ENCODE assay signal across 8 mouse cellular contexts in the genomic region with DNA sequence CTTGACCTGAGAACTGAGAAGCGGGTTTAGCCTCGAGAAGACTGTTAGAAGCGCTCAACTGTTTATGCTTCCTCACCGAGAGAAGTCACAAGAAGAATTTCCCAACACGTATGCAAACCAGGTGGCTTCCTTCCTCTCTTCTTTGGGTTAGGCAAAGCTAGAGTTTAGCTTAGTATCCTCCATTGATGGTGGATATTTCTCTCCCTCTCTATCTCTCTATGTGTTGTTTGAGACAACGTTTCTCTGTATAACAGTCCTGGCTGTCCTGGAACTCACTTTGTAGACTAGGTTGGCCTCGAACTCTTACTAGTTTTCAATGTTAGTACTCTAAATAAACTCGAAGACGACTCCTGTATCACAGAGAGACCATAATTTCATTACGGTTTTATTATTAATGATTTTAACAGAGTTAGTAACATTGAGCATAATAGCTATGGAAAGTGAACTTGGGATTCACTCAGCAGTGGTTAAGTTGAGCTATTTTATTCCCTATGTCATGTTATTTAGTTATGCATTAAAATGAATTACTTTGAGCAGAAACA. TPM values are rescaled to one million over a fixed set of nuclear protein-coding genes. Genes with fewer than 3 reads are reported as not detected.
DNase-seq lines count a peak whose midpoint lies in the region; ATAC-seq lines count a peak whose summit lies in the region.

No protein-coding gene starts in this region.

- no peaks in the 10 kb centered on the region for H3K27me3 ChIP-seq in heart, embryonic 10.5 days (ENCODE audit: insufficient read depth, poor library complexity, severe bottlenecking)
- no peaks in the 10 kb centered on the region for H3K27me3 ChIP-seq in forebrain, embryonic 12.5 days
- H3K27me3 ChIP-seq in liver, embryonic 13.5 days = no peaks in the 10 kb centered on the region

- no peaks in the 10 kb centered on the region for H3K4me1 ChIP-seq in heart, embryonic 10.5 days
- H3K4me1 ChIP-seq in forebrain, embryonic 12.5 days = peaks cover 31% of the 10 kb centered on the region
- peaks cover 20% of the 10 kb centered on the region for H3K4me1 ChIP-seq in liver, embryonic 13.5 days (replicated peaks)

- peak overlapping the region; percentile 67 for H3K4me2 ChIP-seq in forebrain, embryonic 12.5 days
- peak overlapping the region; percentile 89 for H3K4me2 ChIP-seq in liver, embryonic 13.5 days

- peak; percentile 38 for ATAC-seq in CD4-positive, CD25-positive, alpha-beta regulatory T cell, adult 4 months
- ATAC-seq in forebrain, embryonic 12.5 days (ENCODE audit: low FRiP score) = no peak
- 0 out of 2 replicates have a peak, but pooled peaks have one; percentile 1 for ATAC-seq in liver, embryonic 13.5 days (ENCODE audit: low read depth)

- peak overlapping the region; percentile 93 for H3K9ac ChIP-seq in forebrain, embryonic 12.5 days
- peak overlapping the region; percentile 48; the same call in 1 of the 2 replicates for H3K9ac ChIP-seq in liver, embryonic 13.5 days

- H3K36me3 ChIP-seq in heart, embryonic 10.5 days = peaks cover 8% of the 10 kb centered on the region; the same call in 1 of the 2 replicates
- peaks cover 8% of the 10 kb centered on the region; the same call in 1 of the 2 replicates for H3K36me3 ChIP-seq in forebrain, embryonic 12.5 days (replicated peaks)
- H3K36me3 ChIP-seq in liver, embryonic 13.5 days = no peaks in the 10 kb centered on the region

- no peak for DNase-seq in heart, embryonic 10.5 days (ENCODE audit: low spot score)
- DNase-seq in heart, postnatal 25 days (ENCODE audit: low spot score) = no peak
- DNase-seq in liver, embryonic 13.5 days = no peak
- DNase-seq in urinary bladder, postnatal 4 days (ENCODE audit: low spot score in 2 of 2) = no peak
- no peak for DNase-seq in layer of hippocampus, postnatal 10 days (ENCODE audit: low spot score in 2 of 2)
- DNase-seq in adrenal gland, adult 18-20 months (ENCODE audit: low spot score in 2 of 2) = no peak

- H3K9me3 ChIP-seq in heart, embryonic 10.5 days = no peaks in the 10 kb centered on the region
- no peaks in the 10 kb centered on the region for H3K9me3 ChIP-seq in forebrain, embryonic 12.5 days
- H3K9me3 ChIP-seq in liver, embryonic 13.5 days (replicated peaks) = no peaks in the 10 kb centered on the region

- peak overlapping the region; percentile 85 for H3K4me3 ChIP-seq in heart, embryonic 10.5 days
- peak overlapping the region; percentile 80 for H3K4me3 ChIP-seq in forebrain, embryonic 12.5 days (replicated peaks)
- H3K4me3 ChIP-seq in liver, embryonic 13.5 days (replicated peaks) = peak overlapping the region; percentile 82

- 29% methylated on average over 10 of the region's 10 CpGs for WGBS in heart, embryonic 10.5 days
- 32% methylated on average over 10 of the region's 10 CpGs for WGBS in forebrain, embryonic 12.5 days
- WGBS in liver, embryonic 13.5 days (ENCODE audit: insufficient replicate concordance) = 26% methylated on average over 10 of the region's 10 CpGs

- peak overlapping the region; percentile 95 for H3K27ac ChIP-seq in heart, embryonic 10.5 days
- H3K27ac ChIP-seq in forebrain, embryonic 12.5 days = peak overlapping the region; percentile 93; the same call in 1 of the 2 replicates
- no peak overlapping the region for H3K27ac ChIP-seq in liver, embryonic 13.5 days

- intact Hi-C loops in heart, postnatal 25 days (cut with DNase I) = loop anchor here (10.0 kb wide), 1 partner anchor 2000 kb away; no protein-coding TSS in a partner anchor

RNA-seq across cellular contexts. Expression of gene Cep78, which starts 0.5 kb away (rescaled TPM):
- 21.1 and 27.4 TPM in 2 replicates for polyA plus RNA-seq in heart, embryonic 10.5 days (2016; fragmentation: Nextera tagmentation; extraction: Ambion mirVana)
- 1 to 10 TPM; 4.3 to 4.6 TPM for total RNA-seq in heart, postnatal 25 days (2021)
- 1 to 10 TPM; 2.2 to 3.4 TPM for polyA plus RNA-seq in CD4-positive, CD25-positive, alpha-beta regulatory T cell, adult 4 months (2017; shearing (Covaris generic))
- 63.5 and 65.2 TPM in 2 replicates for polyA plus RNA-seq in forebrain, embryonic 12.5 days (2016; fragmentation: Nextera tagmentation; extraction: Ambion mirVana)
- polyA plus RNA-seq in liver, embryonic 13.5 days (2015; fragmentation: Nextera tagmentation; extraction: Ambion mirVana) = 12.8 and 13.3 TPM in 2 replicates
- total RNA-seq in layer of hippocampus, postnatal 10 days (2021) = 10 to 100 TPM; 14.8 to 17.5 TPM
- total RNA-seq in adrenal gland, adult 18-20 months (2021) = 1 to 10 TPM; 5.4 to 6.8 TPM

RNA-seq across cellular contexts. Expression of gene Psat1, which starts 38.1 kb away (rescaled TPM):
- 56.5 and 88.5 TPM in 2 replicates for polyA plus RNA-seq in heart, embryonic 10.5 days (2016; fragmentation: Nextera tagmentation; extraction: Ambion mirVana)
- 1 to 10 TPM; 3.0 to 3.4 TPM for total RNA-seq in heart, postnatal 25 days (2021)
- 10 to 100 TPM; 39.6 to 66.0 TPM for polyA plus RNA-seq in CD4-positive, CD25-positive, alpha-beta regulatory T cell, adult 4 months (2017; shearing (Covaris generic))
- polyA plus RNA-seq in forebrain, embryonic 12.5 days (2016; fragmentation: Nextera tagmentation; extraction: Ambion mirVana) = 169 and 172 TPM in 2 replicates
- polyA plus RNA-seq in liver, embryonic 13.5 days (2015; fragmentation: Nextera tagmentation; extraction: Ambion mirVana) = 165 and 186 TPM in 2 replicates
- 100 to 1,000 TPM; 117 to 130 TPM for total RNA-seq in layer of hippocampus, postnatal 10 days (2021)
- total RNA-seq in adrenal gland, adult 18-20 months (2021) = 100 to 1,000 TPM in 1 of 2 experiments, 10 to 100 TPM in 1; 39.0 to 120 TPM
